Mouse (Mus musculus) embryonic facial prominence, embryonic 11.5 days (tissue): ENCODE measurements around the gene Chdh. TPM values are rescaled to one million over a fixed set of nuclear protein-coding genes. Genes with fewer than 3 reads are reported as not detected.

Experiments used
- ATAC-seq: fragments of 200-750 bp; cut with Nextera tagmentation; replicated peaks from 2 replicates; pipeline ENCODE4 v1.8.0; 2017; ENCODE audit warnings: low read depth; ENCODE audit not compliant: insufficient number of reproducible peaks, low FRiP score, low TSS enrichment
- DNase-seq: peaks from one replicate; pipeline ENCODE4 v3.0.0-alpha.2; 2015; ENCODE audit warnings: low spot score
- H3K27ac ChIP-seq: fragments of 300-500 bp; sonication (generic); replicated peaks from 2 replicates; pipeline ENCODE4 v1.5.1; 2014; ENCODE audit warnings: mild to moderate bottlenecking, low read depth, low read length, control low read depth
- H3K27me3 ChIP-seq: fragments of 300-500 bp; sonication (generic); 2 replicates; pipeline ENCODE4 v1.6.1; 2014; ENCODE audit warnings: mild to moderate bottlenecking, low read length, moderate library complexity, mixed read lengths; ENCODE audit not compliant: control insufficient read depth, insufficient read depth
- H3K36me3 ChIP-seq: fragments of 300-500 bp; sonication (generic); replicated peaks from 2 replicates; pipeline ENCODE4 v1.6.1; 2014; ENCODE audit warnings: low read depth, mild to moderate bottlenecking, low read length, moderate library complexity, mixed read lengths; ENCODE audit not compliant: control insufficient read depth, insufficient read depth
- H3K4me1 ChIP-seq: fragments of 300-500 bp; sonication (generic); 2 replicates; pipeline ENCODE4 v1.6.1; 2014; ENCODE audit warnings: low read length, mixed read lengths; ENCODE audit not compliant: control insufficient read depth, insufficient read depth
- H3K4me2 ChIP-seq: fragments of 300-500 bp; sonication (generic); 2 replicates; pipeline ENCODE4 v1.6.1; 2014; ENCODE audit warnings: low read depth, mild to moderate bottlenecking, control low read depth, low read length, moderate library complexity
- H3K4me3 ChIP-seq: fragments of 300-500 bp; sonication (generic); 2 replicates; pipeline ENCODE4 v1.5.1; 2014; ENCODE audit warnings: low read depth, low read length, control low read depth
- H3K9ac ChIP-seq: fragments of 300-500 bp; sonication (generic); replicated peaks from 2 replicates; pipeline ENCODE4 v1.6.1; 2014; ENCODE audit warnings: mild to moderate bottlenecking, control low read depth, low read length
- H3K9me3 ChIP-seq: fragments of 300-500 bp; sonication (generic); replicated peaks from 2 replicates; pipeline ENCODE4 v1.6.1; 2016; ENCODE audit warnings: mild to moderate bottlenecking, low read length, inconsistent platforms, mixed read lengths; ENCODE audit not compliant: control insufficient read depth
- WGBS: fragments of 180-500 bp; shearing (Covaris S2); extraction: QIAGEN DNeasy Blood & Tissue Kit; methylation state at CpG from one replicate; pipeline ENCODE4 v1.1.7; 2014; 5-methylcytosine and 5-hydroxymethylcytosine counted together
- polyA plus RNA-seq: library from polyadenylated mRNA; unstranded; fragments of >200 nt; fragmentation: Nextera tagmentation; extraction: Ambion mirVana; gene quantifications from 2 replicates; pipeline ENCODE4 v1.2.1, GENCODE M21; 2014

Chdh gene
- polyA plus RNA-seq, 1 experiment from 2014 or later, result not detected

GRCm38 (mm10) chr14:30033405-30033804, 24.6 kb downstream of the Chdh start:
- H3K4me2 ChIP-seq, result no peak overlapping the region
- WGBS, result 59% methylated on average over 8 of the region's 8 CpGs
- H3K27me3 ChIP-seq, result no peaks in the 10 kb centered on the region
- no peak for DNase-seq
- no peak for ATAC-seq
- no peak overlapping the region for H3K4me3 ChIP-seq
- H3K4me1 ChIP-seq, result no peaks in the 10 kb centered on the region
- no peak overlapping the region for H3K27ac ChIP-seq
- H3K9ac ChIP-seq, result no peak overlapping the region
- H3K9me3 ChIP-seq, result no peaks in the 10 kb centered on the region
- H3K36me3 ChIP-seq, result no peaks in the 10 kb centered on the region

- no peak overlapping the region for H3K27ac ChIP-seq
- no peak overlapping the region for H3K4me3 ChIP-seq
- DNase-seq (no peak), ATAC-seq (no peak)
- H3K9me3 ChIP-seq, result no peaks in the 10 kb centered on the region
- H3K36me3 ChIP-seq, result no peaks in the 10 kb centered on the region
- H3K4me2 ChIP-seq, result no peak overlapping the region
- 90% methylated on average over 18 of the region's 18 CpGs for WGBS
- H3K9ac ChIP-seq, result no peak overlapping the region
- no peaks in the 10 kb centered on the region for H3K27me3 ChIP-seq
- no peaks in the 10 kb centered on the region for H3K4me1 ChIP-seq
These were observed 29.6 kb downstream of the Chdh start for GRCm38 (mm10) chr14:30038431-30038830.

- Histone ChIP-seq H3K4me3 (no peak overlapping the region), H3K9ac (no peak overlapping the region), H3K9me3 (no peaks in the 10 kb centered on the region), H3K27me3 (no peaks in the 10 kb centered on the region), H3K4me2 (no peak overlapping the region), H3K4me1 (no peaks in the 10 kb centered on the region), H3K27ac (no peak overlapping the region), H3K36me3 (no peaks in the 10 kb centered on the region)
- no peak for DNase-seq
- no peak for ATAC-seq
- WGBS, result 81% methylated on average over 4 of the region's 4 CpGs
These were observed 30.6 kb downstream of the Chdh start for GRCm38 (mm10) chr14:30039413-30039812.

- Histone ChIP-seq H3K27me3 (no peaks in the 10 kb centered on the region), H3K4me3 (no peak overlapping the region), H3K27ac (no peak overlapping the region), H3K4me1 (no peaks in the 10 kb centered on the region), H3K36me3 (no peaks in the 10 kb centered on the region), H3K4me2 (no peak overlapping the region), H3K9ac (no peak overlapping the region), H3K9me3 (no peaks in the 10 kb centered on the region)
- ATAC-seq, result no peak
- 80% methylated on average over 9 of the region's 9 CpGs for WGBS
- no peak for DNase-seq
These were observed 33.0 kb downstream of the Chdh start for GRCm38 (mm10) chr14:30041836-30042235.

GRCm38 (mm10) chr14:30043356-30043940, 34.6 kb downstream of the Chdh start:
- Histone ChIP-seq H3K27ac (no peak overlapping the region), H3K4me3 (no peak overlapping the region), H3K4me1 (no peaks in the 10 kb centered on the region), H3K4me2 (no peak overlapping the region), H3K27me3 (no peaks in the 10 kb centered on the region), H3K9ac (no peak overlapping the region), H3K36me3 (no peaks in the 10 kb centered on the region), H3K9me3 (no peaks in the 10 kb centered on the region)
- WGBS, result 89% methylated on average over 7 of the region's 7 CpGs
- ATAC-seq, result no peak
- DNase-seq, result no peak

- ATAC-seq (no peak), DNase-seq (no peak)
- no peak overlapping the region for H3K4me2 ChIP-seq
- H3K4me3 ChIP-seq, result no peak overlapping the region
- no peak overlapping the region for H3K9ac ChIP-seq
- H3K9me3 ChIP-seq, result no peaks in the 10 kb centered on the region
- no peaks in the 10 kb centered on the region for H3K36me3 ChIP-seq
- no peak overlapping the region for H3K27ac ChIP-seq
- 94% methylated on average over 10 of the region's 10 CpGs for WGBS
- H3K4me1 ChIP-seq, result no peaks in the 10 kb centered on the region
- no peaks in the 10 kb centered on the region for H3K27me3 ChIP-seq
These were observed 36.4 kb downstream of the Chdh start for GRCm38 (mm10) chr14:30045239-30045638.

- 75% methylated on average over 8 of the region's 8 CpGs for WGBS
- Histone ChIP-seq H3K9me3 (no peaks in the 10 kb centered on the region), H3K36me3 (no peaks in the 10 kb centered on the region), H3K27me3 (no peaks in the 10 kb centered on the region), H3K27ac (no peak overlapping the region), H3K4me1 (no peaks in the 10 kb centered on the region), H3K4me3 (no peak overlapping the region), H3K4me2 (no peak overlapping the region), H3K9ac (no peak overlapping the region)
- ATAC-seq (no peak), DNase-seq (no peak)
These were observed 36.9 kb downstream of the Chdh start for GRCm38 (mm10) chr14:30045704-30046220.

GRCm38 (mm10) chr14:30046976-30047375, 38.2 kb downstream of the Chdh start:
- Histone ChIP-seq H3K4me2 (no peak overlapping the region), H3K36me3 (no peaks in the 10 kb centered on the region), H3K9ac (no peak overlapping the region), H3K9me3 (no peaks in the 10 kb centered on the region), H3K4me3 (no peak overlapping the region), H3K4me1 (no peaks in the 10 kb centered on the region), H3K27ac (no peak overlapping the region), H3K27me3 (no peaks in the 10 kb centered on the region)
- ATAC-seq, result no peak
- no peak for DNase-seq
- WGBS, result 88% methylated on average over 4 of the region's 4 CpGs
